Mouse (Mus musculus): ENCODE measurements around the gene Mrpl33.

DNA sequence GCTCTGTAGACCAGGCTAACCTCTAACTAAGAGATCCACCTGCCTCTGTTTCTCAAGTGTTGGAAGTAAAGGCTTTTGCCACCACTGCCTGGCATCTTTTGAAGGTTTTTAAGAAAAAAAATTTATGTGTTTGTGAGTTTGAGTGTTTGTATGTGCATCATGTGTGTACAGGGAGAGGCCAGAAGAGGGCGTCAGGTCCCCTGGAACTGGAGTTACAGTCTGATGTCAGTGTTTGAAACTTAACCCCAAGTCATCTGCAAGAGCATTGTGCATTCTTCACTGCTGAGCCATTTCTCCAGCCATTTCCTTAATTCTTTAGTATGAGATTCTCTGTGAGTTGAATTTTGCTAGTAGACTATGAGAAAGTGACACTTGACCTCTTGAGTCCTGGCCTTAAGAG lies 112.7 kb downstream of the Mrpl33 start:
- peak; percentile 53 for TF ChIP-seq CTCF (IDR thresholded peaks at IDR 0.05)
- TF ChIP-seq EP300 (IDR thresholded peaks at IDR 0.05) = no peak

Measured in lung, postnatal 0 days (tissue).